Mouse (Mus musculus): ENCODE results near the gene Dnah12.

DNA sequence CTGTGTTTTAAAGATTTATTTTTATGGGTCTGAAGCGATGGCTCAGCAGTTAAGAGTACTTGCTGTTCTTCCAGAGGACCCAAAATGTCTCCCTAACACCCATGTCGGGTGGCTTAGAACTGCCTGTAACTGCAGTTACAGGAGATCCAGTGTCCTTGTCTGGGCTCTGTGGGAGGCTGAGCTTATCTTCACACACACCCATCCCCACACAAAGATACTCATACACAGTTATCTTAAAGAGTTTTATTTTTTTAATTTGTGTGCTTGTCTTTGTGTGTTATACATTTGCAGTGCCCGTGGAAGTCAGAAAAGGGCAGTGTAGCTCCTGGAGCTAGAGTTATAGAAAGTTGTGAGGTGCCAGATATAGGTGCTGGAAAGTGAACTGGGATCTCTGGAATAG is 197.7 kb downstream of the Dnah12 start:
- TF ChIP-seq CTCF (IDR thresholded peaks at IDR 0.05; ENCODE audit: low read depth) (no peak), EP300 (IDR thresholded peaks at IDR 0.05; ENCODE audit: low read depth) (no peak)
